Mouse (Mus musculus): ENCODE results near the gene Dab1.
A peak's percentile ranks its signal among the peaks of the same experiment; 100 is the strongest.

Dab1 gene

GRCm38 (mm10) chr4:104008406-104008805, 389.2 kb downstream of the Dab1 start:
- peak; percentile 82 to 91 for DNase-seq

- DNase-seq, result no peak
Measured at GRCm38 (mm10) chr4:104011683-104012082, 392.5 kb downstream of the Dab1 start.

- no peak for DNase-seq
Measured at GRCm38 (mm10) chr4:104012150-104012549, 393.0 kb downstream of the Dab1 start.

- no peak for DNase-seq
Measured at GRCm38 (mm10) chr4:104025117-104025694, 406.0 kb downstream of the Dab1 start.

DNA sequence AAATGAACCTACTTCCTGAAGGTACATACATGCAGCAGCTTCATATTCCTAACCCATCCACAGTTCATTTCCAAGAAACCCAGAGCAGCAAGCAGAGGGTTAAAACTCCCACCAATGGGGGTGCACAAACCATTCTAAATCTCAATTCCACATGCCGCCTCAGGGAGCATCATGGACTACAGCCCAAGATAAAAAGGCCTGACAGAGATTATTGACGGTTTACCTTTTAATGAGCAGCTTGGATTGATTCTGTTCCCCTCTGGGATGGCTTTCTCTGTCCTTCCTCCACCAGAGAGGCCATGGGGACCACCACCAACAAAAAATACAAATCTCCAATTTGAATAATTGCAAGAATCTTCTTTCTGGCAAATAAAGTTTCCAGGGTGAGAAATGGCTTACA, 407.7 kb downstream of the Dab1 start:
- no peak for DNase-seq

DNA sequence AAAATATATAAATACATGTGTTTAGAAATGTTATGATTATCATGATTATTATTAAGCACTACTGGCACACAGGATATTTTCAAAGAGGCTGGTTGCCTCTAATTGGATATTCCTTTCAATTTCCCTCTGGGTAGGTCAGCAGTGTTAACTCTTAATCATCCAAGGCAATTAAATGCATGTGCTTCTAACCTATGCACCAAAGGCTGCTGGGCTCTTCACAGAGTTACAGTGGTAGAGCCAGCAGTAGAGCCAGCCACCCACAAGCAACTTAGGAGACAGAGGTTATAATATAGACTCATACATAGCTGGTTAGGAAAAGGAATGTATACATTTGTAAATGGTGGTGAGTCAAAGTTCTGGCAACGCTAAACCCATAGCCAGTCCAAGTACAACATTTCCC, 408.1 kb downstream of the Dab1 start:
- no peak for DNase-seq

GRCm38 (mm10) chr4:104036091-104036490, 416.9 kb downstream of the Dab1 start:
- no peak for DNase-seq

DNA sequence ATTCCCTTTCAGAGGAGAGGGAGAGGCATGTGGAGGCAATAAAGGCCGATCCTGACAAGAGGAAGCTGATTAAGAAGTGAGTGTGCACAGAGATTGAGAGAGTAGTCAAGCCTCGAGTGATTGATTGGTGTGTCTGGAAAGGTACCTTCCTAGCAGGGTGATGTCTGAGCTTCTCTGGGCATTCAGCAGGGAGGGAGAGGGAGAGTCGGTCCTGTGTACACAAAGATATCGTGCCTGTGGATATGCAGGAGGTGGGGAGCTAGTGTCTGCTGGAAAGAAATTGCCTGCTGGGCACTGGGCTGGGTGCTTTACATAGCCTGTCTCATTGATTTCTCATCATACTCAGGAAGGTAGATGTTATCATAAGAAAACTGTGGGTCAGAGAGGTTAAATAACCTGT, 420.4 kb downstream of the Dab1 start:
- DNase-seq, result no peak

DNA sequence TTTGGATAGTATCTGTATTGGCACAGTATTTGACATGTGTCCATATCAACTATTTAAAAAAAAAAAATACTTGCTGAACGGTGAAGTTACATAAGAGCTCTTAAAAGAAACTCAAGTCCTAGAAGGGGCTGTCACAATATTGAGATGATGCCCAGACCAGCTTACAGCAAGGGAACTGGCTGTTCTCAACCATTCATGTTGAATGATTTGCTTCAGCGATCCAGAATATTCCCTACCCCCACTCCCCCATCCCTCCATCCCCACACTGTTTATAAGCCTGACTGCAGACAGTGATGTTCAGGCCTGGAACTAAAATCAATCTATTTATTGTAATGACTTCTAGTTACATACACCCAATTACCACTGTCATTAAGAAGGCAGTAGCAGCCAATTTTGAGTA, 424.3 kb downstream of the Dab1 start:
- no peak for DNase-seq

DNA sequence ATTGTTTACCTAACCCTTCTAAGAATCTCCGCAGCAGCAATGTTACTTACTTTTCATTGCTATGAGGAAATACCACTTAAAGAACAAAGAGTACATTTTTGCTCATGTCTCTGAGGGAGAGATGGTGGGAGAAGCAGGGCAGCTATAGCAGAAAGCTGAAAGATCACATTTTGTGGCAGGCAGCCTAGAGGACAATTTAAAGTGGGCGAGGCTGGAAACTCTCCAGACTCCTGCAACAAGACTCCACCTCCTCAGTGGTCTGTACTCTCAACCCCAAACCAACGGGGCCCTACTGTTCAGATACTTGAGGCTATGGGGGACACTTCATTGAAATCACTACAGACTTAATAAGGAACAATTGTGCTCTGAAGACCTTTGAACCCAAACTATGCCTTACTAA, 425.5 kb downstream of the Dab1 start:
- DNase-seq, result no peak

DNA sequence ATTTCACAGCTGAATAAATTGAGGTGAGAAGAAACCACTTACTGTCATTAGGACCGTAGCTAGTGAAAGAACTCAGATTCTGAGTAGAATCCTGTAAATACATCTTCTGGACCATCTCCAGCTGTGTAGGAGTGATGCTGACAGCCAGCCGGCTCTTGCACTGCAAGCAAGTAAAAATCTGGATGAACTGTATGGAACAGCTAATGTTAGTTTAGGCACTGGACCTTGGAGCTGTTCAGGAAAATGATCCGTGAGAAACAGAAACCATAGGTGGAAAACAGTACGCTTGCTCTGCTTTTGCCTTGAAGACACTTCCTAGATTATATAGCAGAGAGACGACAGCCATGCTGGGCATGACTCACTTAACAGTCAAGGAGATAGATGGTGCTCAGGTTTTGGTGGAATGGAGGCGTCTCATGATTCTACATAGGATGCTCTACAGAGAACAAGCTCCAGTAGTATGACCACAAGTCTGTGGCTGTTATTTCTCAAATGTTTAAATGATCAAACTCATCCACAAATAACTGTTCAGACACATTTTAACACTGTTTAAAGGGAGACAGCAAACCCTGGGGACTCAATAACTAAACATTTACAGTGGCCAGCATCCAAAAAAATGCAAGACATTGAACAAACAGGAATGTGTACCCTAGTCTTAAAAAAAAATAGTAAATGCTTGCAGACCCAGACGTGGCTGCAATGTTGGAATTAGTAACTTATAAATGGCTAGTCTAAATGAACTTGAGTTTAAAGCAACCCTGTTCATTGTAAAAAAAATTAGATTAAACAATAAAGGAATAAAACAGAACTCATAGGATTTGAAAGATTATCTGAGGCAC, 429.0 kb downstream of the Dab1 start:
- DNase-seq, result no peak

DNA sequence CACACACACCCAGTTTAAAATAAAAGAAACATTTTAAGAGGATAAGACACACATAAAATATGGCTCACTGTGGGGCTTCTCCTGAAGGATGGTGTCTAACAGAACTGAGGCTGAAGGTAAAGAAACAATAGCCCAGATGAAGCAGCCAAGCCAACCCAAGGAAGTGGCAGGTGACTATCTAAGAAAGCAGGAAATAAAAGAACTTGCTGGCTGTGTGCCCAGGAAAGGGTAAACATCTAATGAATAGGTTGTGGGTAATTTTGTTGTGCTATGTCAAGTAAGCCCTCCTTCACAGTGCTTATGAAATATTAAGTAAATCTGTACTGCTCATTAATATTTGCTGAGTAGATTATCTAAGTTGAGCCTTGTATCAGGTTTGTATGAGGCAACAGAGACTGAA, 438.0 kb downstream of the Dab1 start:
- DNase-seq, result no peak

DNA sequence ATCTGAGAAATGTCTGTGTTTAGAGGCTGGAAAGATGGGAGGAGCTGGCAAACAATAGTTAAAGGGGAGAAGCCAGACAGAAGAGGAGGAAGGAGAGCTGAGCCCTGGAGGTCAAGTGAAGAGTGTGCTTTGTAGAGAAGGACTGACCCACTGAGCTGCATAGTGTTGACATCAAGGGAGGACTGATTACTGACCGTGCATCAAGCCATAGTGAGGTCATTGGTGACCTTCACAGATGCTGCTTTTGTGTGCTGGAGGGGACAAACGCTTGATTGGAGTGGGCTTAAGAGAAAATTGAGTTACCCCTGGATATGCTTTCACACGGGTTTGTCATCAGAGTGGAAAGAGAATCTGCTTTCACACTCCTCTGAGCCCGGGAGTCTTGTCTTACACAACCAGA, 440.4 kb downstream of the Dab1 start:
- no peak for DNase-seq

DNA sequence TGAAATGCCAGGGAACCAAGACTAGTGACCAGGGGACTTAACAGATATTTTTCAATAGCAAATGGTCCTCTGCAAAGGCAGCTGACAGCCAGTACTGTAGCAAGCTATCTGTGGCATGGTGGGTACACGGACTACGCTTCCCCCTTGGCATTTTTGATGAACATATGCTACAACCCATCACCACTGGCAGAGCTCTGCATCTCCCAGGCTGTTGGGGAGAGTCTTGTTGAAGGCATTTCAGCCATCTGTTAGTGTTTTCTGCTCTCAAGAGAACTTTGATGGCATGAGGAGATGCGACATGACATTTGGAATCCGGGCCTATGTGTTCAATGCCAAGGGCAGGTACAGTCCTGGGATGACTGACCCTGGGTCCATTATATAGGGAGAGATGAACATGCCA, 443.2 kb downstream of the Dab1 start:
- DNase-seq, result peak; percentile 8 to 20

- DNase-seq, result no peak
Measured at GRCm38 (mm10) chr4:104066901-104067300, 447.7 kb downstream of the Dab1 start.

DNA sequence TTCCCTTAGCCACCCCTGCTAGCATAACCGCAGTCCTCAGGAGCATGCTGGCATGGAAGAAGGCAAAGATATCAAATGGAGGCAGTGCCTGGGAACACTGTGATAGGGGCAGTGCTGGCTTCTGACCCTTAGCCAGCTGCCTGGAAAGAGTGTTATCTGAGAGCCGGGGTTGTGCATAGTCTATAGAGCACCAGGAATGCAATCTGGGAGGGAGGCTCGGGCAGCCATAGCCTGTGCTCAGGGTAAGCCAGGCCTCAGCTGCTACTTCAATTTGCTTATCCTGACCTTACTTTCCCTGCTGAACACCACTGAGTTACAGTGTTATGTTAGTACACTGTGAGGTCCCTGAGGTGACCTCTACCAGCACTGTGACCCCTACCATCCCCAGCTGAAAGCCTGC, 448.6 kb downstream of the Dab1 start:
- no peak for DNase-seq

GRCm38 (mm10) chr4:104071296-104071695, 452.1 kb downstream of the Dab1 start:
- no peak for DNase-seq

DNA sequence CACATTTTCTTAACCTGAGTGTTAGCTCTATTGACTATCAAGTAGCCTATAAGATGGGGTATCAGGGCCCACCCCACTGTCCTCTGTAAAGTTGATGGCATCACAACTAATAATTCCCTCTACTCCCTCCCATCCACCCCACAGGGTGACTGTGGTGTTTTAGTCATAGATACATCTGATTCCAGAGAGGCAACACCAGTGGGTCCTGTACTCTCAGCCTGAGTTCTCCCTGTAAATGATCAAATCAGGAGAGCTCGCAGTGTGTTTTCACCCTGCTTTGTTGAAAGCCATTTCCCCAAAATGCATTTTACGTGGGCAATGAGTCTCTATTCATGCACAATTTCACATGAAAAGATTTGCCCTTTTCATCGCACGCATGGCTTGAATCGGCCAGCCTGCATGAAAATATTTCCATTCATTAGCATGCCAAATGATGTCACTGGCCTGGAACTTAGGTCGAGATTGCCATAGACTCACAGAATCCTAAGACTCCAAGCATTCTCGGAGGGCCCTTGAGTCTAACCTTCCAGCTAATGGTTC, 454.8 kb downstream of the Dab1 start:
- DNase-seq, result no peak

DNA sequence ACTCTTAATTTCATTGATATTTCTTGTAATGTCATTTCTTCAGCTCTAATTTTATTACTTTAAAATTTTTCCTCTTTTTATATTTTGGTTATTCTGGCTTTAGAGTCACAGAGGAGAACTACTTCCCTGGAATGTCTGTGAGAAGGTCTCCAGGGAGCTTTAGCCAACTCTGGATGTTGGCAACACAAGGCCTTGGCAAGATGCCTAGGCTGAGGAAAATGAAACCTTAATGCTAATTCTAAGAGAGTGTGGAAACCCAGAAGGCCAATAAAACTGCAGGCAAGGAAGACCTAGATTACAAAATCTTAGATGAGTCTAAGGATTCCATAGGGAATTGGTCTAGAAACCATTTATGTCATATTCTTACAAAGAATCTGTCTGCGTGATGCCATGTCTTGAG, 458.6 kb downstream of the Dab1 start:
- peak in 1 of 2 experiments; percentile 56 for DNase-seq

DNA sequence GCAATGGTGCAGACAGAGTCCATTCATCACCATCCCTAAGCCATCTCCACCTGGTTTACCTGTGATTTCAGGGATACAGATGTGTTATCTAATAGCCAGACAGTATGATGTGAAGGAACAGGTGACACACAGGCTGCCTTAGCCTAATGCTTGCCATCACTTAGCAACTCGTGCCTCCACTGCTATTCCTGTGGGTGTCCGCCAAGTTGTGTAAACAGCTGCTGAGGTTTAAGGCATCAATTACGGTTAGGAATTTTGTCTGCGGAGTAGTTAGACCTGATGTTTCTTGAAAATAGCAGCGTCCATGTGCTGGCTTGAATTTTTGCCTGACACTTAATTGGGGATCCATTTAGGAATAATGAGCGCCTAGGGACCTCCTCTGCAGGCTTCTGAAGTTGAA, 487.1 kb downstream of the Dab1 start:
- no peak for DNase-seq

GRCm38 (mm10) chr4:104111614-104112013, 492.5 kb downstream of the Dab1 start:
- DNase-seq, result no peak

- DNase-seq, result no peak
Measured at GRCm38 (mm10) chr4:104113209-104114005, 494.2 kb downstream of the Dab1 start.

DNA sequence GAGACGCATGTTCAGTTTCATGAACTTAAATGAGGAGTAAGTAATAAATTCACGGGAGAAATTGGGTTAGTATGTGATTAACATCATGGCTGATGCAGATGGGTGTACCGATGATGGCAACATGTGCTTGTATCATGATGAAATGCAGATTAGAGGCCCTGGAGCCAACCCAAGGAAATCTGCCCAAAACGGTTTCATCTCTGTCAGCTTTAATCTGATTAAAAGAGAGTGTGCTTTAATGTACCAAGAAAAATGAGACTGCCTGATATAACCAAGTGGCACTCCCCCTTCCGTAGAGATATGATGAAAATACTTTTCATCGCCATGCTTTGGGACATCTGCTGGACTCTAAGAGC, 494.8 kb downstream of the Dab1 start:
- no peak for DNase-seq

- no peak for DNase-seq
Measured at GRCm38 (mm10) chr4:104120108-104120507, 500.9 kb downstream of the Dab1 start.

Measured in cerebellum, postnatal 25 days (tissue).